10 mouse cellular contexts compared by ENCODE assay signal in genomic region chr9:28569041-28569522, GRCm38 (mm10).
DNase-seq lines count a peak whose midpoint lies in the region; ATAC-seq and TF ChIP-seq lines count a peak whose summit lies in the region.
"Had no signal": no experiment of that assay in that cellular context is flagged by ENCODE, and none has a peak within 500 bp of the region (broad histone marks: within the 10 kb centered on the region; RNA-seq: fewer than 3 reads in every experiment).

No protein-coding gene starts in this region.

- TF ChIP-seq CTCF in cerebellum, adult 2 months (IDR thresholded peaks at IDR 0.05; ENCODE audit: borderline replicate concordance, insufficient read depth, low read depth, low read length) = no peak
- TF ChIP-seq CTCF in intestine, postnatal 0 days (IDR thresholded peaks at IDR 0.05; ENCODE audit: low read depth) = no peak

- peak overlapping the region; percentile 89 for H3K27ac ChIP-seq in cerebellum, adult 2 months (ENCODE audit: insufficient read depth, low read length)
- H3K27ac ChIP-seq in intestine, postnatal 0 days (ENCODE audit: low read depth, low read length) = no peak overlapping the region
- H3K27ac ChIP-seq: lung, embryonic 15.5 days had no signal

- no peaks in the 10 kb centered on the region for H3K9me3 ChIP-seq in intestine, postnatal 0 days (ENCODE audit: control insufficient read depth)
- H3K9me3 ChIP-seq: lung, embryonic 15.5 days had no signal

- no peak overlapping the region for H3K9ac ChIP-seq in intestine, postnatal 0 days (ENCODE audit: low read depth, low read length)
- H3K9ac ChIP-seq: lung, embryonic 15.5 days had no signal

- no peak for TF ChIP-seq POLR2A in cerebellum, adult 2 months (IDR thresholded peaks at IDR 0.05; ENCODE audit: borderline replicate concordance, insufficient read depth, low read length)

- no peaks in the 10 kb centered on the region for H3K27me3 ChIP-seq in cerebellum, adult 2 months (ENCODE audit: control insufficient read depth, insufficient read depth, low read length)
- H3K27me3 ChIP-seq in intestine, postnatal 0 days (replicated peaks; ENCODE audit: control insufficient read depth, insufficient read depth, low read length) = no peaks in the 10 kb centered on the region
- H3K27me3 ChIP-seq: lung, embryonic 15.5 days had no signal

- WGBS in cerebellum, adult 2 months = under 1% methylated on average over 8 of the region's 8 CpGs
- WGBS in intestine, postnatal 0 days = 38% methylated on average over 8 of the region's 8 CpGs

- H3K36me3 ChIP-seq in intestine, postnatal 0 days (ENCODE audit: control insufficient read depth, insufficient read depth) = no peaks in the 10 kb centered on the region
- H3K36me3 ChIP-seq: lung, embryonic 15.5 days had no signal

- H3K4me3 ChIP-seq in cerebellum, adult 2 months (replicated peaks; ENCODE audit: insufficient read depth, low read depth, low read length) = no peak overlapping the region
- no peak overlapping the region for H3K4me3 ChIP-seq in intestine, postnatal 0 days (ENCODE audit: low read depth, low read length)
- H3K4me3 ChIP-seq: lung, embryonic 15.5 days had no signal

- peak; percentile 7 for DNase-seq in embryo, embryonic 10 days (ENCODE audit: low spot score)
- no peak for DNase-seq in embryo, embryonic 9.5 days (ENCODE audit: extremely low spot score)
- DNase-seq in kidney, postnatal 14 days = peak; percentile 17
- no peak for DNase-seq in kidney, postnatal 10 days
- peak; percentile 85 to 94 for DNase-seq in cerebellum, adult 2 months
- no peak for DNase-seq in adrenal gland, adult (ENCODE audit: inconsistent age in 2 of 2, low spot score in 1 of 2)
- DNase-seq: right cerebral cortex, postnatal 4 days had no signal

- peaks cover 17% of the 10 kb centered on the region; the same call in 1 of the 2 replicates for H3K4me1 ChIP-seq in cerebellum, adult 2 months (ENCODE audit: control insufficient read depth, insufficient read depth, low read length)
- 0 out of 2 replicates have a peak, but pooled peaks cover 4% of the 10 kb centered on the region for H3K4me1 ChIP-seq in intestine, postnatal 0 days (replicated peaks; ENCODE audit: control insufficient read depth, insufficient read depth, low read length)

- ATAC-seq in hematopoietic stem cell, adult 5-6 weeks (replicated peaks in 1 of 2; ENCODE audit: insufficient read depth in 1 of 2, low FRiP score in 2 of 2, low TSS enrichment in 1 of 2, low read depth in 1 of 2, poor library complexity in 2 of 2, severe bottlenecking in 2 of 2) = peak; percentile 86
- ATAC-seq in intestine, postnatal 0 days = no peak

- H3K4me2 ChIP-seq in intestine, postnatal 0 days (replicated peaks; ENCODE audit: low read depth) = no peak overlapping the region
- H3K4me2 ChIP-seq: lung, embryonic 15.5 days had no signal

Comparison
In these comparisons a context has a peak if more than half of its experiments do, and no peak if none do; other contexts are left out.
1. DNase-seq: peak in embryo, embryonic 10 days (single experiment), kidney, postnatal 14 days (single experiment) and cerebellum, adult 2 months (2 of 2); none in embryo, embryonic 9.5 days (single experiment), kidney, postnatal 10 days (single experiment) and adrenal gland, adult (0 of 2).